Mouse (Mus musculus): ENCODE data around the gene Polm. TPM values are rescaled to one million over a fixed set of nuclear protein-coding genes. Genes with fewer than 3 reads are reported as not detected.

Polm gene
- polyA plus RNA-seq, 1 experiment, result 6.8 TPM

- no peak for TF ChIP-seq MYOG (IDR thresholded peaks at IDR 0.05; ENCODE audit: control insufficient read depth, extremely low read depth, insufficient read length)
- TF ChIP-seq CTCF (IDR thresholded peaks at IDR 0.05; ENCODE audit: control insufficient read depth, insufficient read depth, insufficient read length), result peak; percentile 86
- no peak for TF ChIP-seq MYOD1 (IDR thresholded peaks at IDR 0.05; ENCODE audit: control insufficient read depth, insufficient read length, low read depth)
- TF ChIP-seq CEBPB (IDR thresholded peaks at IDR 0.05; ENCODE audit: low read depth), result no peak
- TF ChIP-seq USF1 (IDR thresholded peaks at IDR 0.05; ENCODE audit: low read depth), result no peak
- no peak for TF ChIP-seq FOSL1 (IDR thresholded peaks at IDR 0.05; ENCODE audit: insufficient read depth, low read length, poor library complexity, severe bottlenecking)
- TF ChIP-seq MAX (IDR thresholded peaks at IDR 0.05), result peak; percentile 45
- peaks cover 13% of the 10 kb centered on the region for H3K79me3 ChIP-seq (ENCODE audit: low read depth)
- no peaks in the 10 kb centered on the region for H3K27me3 ChIP-seq (ENCODE audit: control insufficient read depth, insufficient read depth, insufficient read length)
- H3K79me2 ChIP-seq (ENCODE audit: control insufficient read depth, insufficient read depth), result peaks cover 40% of the 10 kb centered on the region
- H3K36me3 ChIP-seq (ENCODE audit: control insufficient read depth, insufficient read depth), result peaks cover 20% of the 10 kb centered on the region
- peak within 1 kb of the TSS; percentile 89 for H3K4me3 ChIP-seq (ENCODE audit: insufficient read depth, poor library complexity, severe bottlenecking)
- peak within 1 kb of the TSS; percentile 85 for H3ac ChIP-seq (ENCODE audit: control insufficient read depth, insufficient read length, low read depth)
Observed at GRCm38 (mm10) chr11:5788056-5789014, 49.5 kb downstream of the Polm start, which contains the start of gene Dbnl. Gene Dbnl, plus strand, starts transcription at chr11:5788488.

- H3K27me3 ChIP-seq (ENCODE audit: control insufficient read depth, insufficient read depth, insufficient read length), result no peaks in the 10 kb centered on the region
- no peak for TF ChIP-seq MAX (IDR thresholded peaks at IDR 0.05)
- TF ChIP-seq MYOD1 (IDR thresholded peaks at IDR 0.05; ENCODE audit: control insufficient read depth, insufficient read length, low read depth), result no peak
- no peak for TF ChIP-seq CEBPB (IDR thresholded peaks at IDR 0.05; ENCODE audit: low read depth)
- TF ChIP-seq MYOG (IDR thresholded peaks at IDR 0.05; ENCODE audit: control insufficient read depth, extremely low read depth, insufficient read length), result no peak
- no peak for TF ChIP-seq FOSL1 (IDR thresholded peaks at IDR 0.05; ENCODE audit: insufficient read depth, low read length, poor library complexity, severe bottlenecking)
- no peak for TF ChIP-seq CTCF (IDR thresholded peaks at IDR 0.05; ENCODE audit: control insufficient read depth, insufficient read depth, insufficient read length)
- TF ChIP-seq USF1 (IDR thresholded peaks at IDR 0.05; ENCODE audit: low read depth), result no peak
- H3K4me3 ChIP-seq (ENCODE audit: insufficient read depth, poor library complexity, severe bottlenecking), result peak overlapping the region; percentile 89
- peaks cover 13% of the 10 kb centered on the region for H3K79me3 ChIP-seq (ENCODE audit: low read depth)
- peak overlapping the region; percentile 70 for H3ac ChIP-seq (ENCODE audit: control insufficient read depth, insufficient read length, low read depth)
- H3K79me2 ChIP-seq (ENCODE audit: control insufficient read depth, insufficient read depth), result peaks cover 40% of the 10 kb centered on the region
- peaks cover 16% of the 10 kb centered on the region for H3K36me3 ChIP-seq (ENCODE audit: control insufficient read depth, insufficient read depth)
Observed at GRCm38 (mm10) chr11:5787671-5788055, 50.2 kb downstream of the Polm start.

- TF ChIP-seq CTCF (IDR thresholded peaks at IDR 0.05; ENCODE audit: control insufficient read depth, insufficient read depth, insufficient read length) (no peak), MYOD1 (IDR thresholded peaks at IDR 0.05; ENCODE audit: control insufficient read depth, insufficient read length, low read depth) (no peak), MAX (IDR thresholded peaks at IDR 0.05) (no peak), CEBPB (IDR thresholded peaks at IDR 0.05; ENCODE audit: low read depth) (no peak), MYOG (IDR thresholded peaks at IDR 0.05; ENCODE audit: control insufficient read depth, extremely low read depth, insufficient read length) (no peak), FOSL1 (IDR thresholded peaks at IDR 0.05; ENCODE audit: insufficient read depth, low read length, poor library complexity, severe bottlenecking) (no peak), USF1 (IDR thresholded peaks at IDR 0.05; ENCODE audit: low read depth) (no peak)
- H3ac ChIP-seq (ENCODE audit: control insufficient read depth, insufficient read length, low read depth), result no peak overlapping the region
- peaks cover 3% of the 10 kb centered on the region for H3K36me3 ChIP-seq (ENCODE audit: control insufficient read depth, insufficient read depth)
- H3K4me3 ChIP-seq (ENCODE audit: insufficient read depth, poor library complexity, severe bottlenecking), result no peak overlapping the region
- peaks cover 13% of the 10 kb centered on the region for H3K79me3 ChIP-seq (ENCODE audit: low read depth)
- peaks cover 34% of the 10 kb centered on the region for H3K79me2 ChIP-seq (ENCODE audit: control insufficient read depth, insufficient read depth)
- H3K27me3 ChIP-seq (ENCODE audit: control insufficient read depth, insufficient read depth, insufficient read length), result no peaks in the 10 kb centered on the region
Observed at GRCm38 (mm10) chr11:5785732-5786131, 52.1 kb downstream of the Polm start.

GRCm38 (mm10) chr11:5782199-5782944, 55.4 kb downstream of the Polm start:
- H3K79me2 ChIP-seq (ENCODE audit: control insufficient read depth, insufficient read depth), result peaks cover 5% of the 10 kb centered on the region
- H3ac ChIP-seq (ENCODE audit: control insufficient read depth, insufficient read length, low read depth), result no peak overlapping the region
- H3K27me3 ChIP-seq (ENCODE audit: control insufficient read depth, insufficient read depth, insufficient read length), result no peaks in the 10 kb centered on the region
- H3K4me3 ChIP-seq (ENCODE audit: insufficient read depth, poor library complexity, severe bottlenecking), result no peak overlapping the region
- TF ChIP-seq CEBPB (IDR thresholded peaks at IDR 0.05; ENCODE audit: low read depth) (no peak), USF1 (IDR thresholded peaks at IDR 0.05; ENCODE audit: low read depth) (no peak), MYOG (IDR thresholded peaks at IDR 0.05; ENCODE audit: control insufficient read depth, extremely low read depth, insufficient read length) (no peak), FOSL1 (IDR thresholded peaks at IDR 0.05; ENCODE audit: insufficient read depth, low read length, poor library complexity, severe bottlenecking) (no peak), MAX (IDR thresholded peaks at IDR 0.05) (no peak), MYOD1 (IDR thresholded peaks at IDR 0.05; ENCODE audit: control insufficient read depth, insufficient read length, low read depth) (no peak), CTCF (IDR thresholded peaks at IDR 0.05; ENCODE audit: control insufficient read depth, insufficient read depth, insufficient read length) (no peak)
- no peaks in the 10 kb centered on the region for H3K79me3 ChIP-seq (ENCODE audit: low read depth)
- H3K36me3 ChIP-seq (ENCODE audit: control insufficient read depth, insufficient read depth), result peaks cover 7% of the 10 kb centered on the region

GRCm38 (mm10) chr11:5780035-5780499, 57.7 kb downstream of the Polm start:
- TF ChIP-seq MAX (IDR thresholded peaks at IDR 0.05) (no peak), CTCF (IDR thresholded peaks at IDR 0.05; ENCODE audit: control insufficient read depth, insufficient read depth, insufficient read length) (no peak)
- Histone ChIP-seq H3K36me3 (ENCODE audit: control insufficient read depth, insufficient read depth) (peaks cover 7% of the 10 kb centered on the region), H3K27me3 (ENCODE audit: control insufficient read depth, insufficient read depth, insufficient read length) (no peaks in the 10 kb centered on the region), H3K79me3 (ENCODE audit: low read depth) (no peaks in the 10 kb centered on the region), H3K79me2 (ENCODE audit: control insufficient read depth, insufficient read depth) (no peaks in the 10 kb centered on the region), H3K4me3 (ENCODE audit: insufficient read depth, poor library complexity, severe bottlenecking) (no peak overlapping the region), H3ac (ENCODE audit: control insufficient read depth, insufficient read length, low read depth) (no peak overlapping the region)

Data from C2C12 (cell line).